Mouse (Mus musculus): ENCODE results near the gene Gm28042. TPM values are rescaled to one million over a fixed set of nuclear protein-coding genes. Genes with fewer than 3 reads are reported as not detected.

The Gm28042 gene
- polyA plus RNA-seq, 1 experiment = 2.8 TPM

- Histone ChIP-seq H3K4me3 (ENCODE audit: low read depth, low read length) (no peak overlapping the region), H3K4me1 (ENCODE audit: control insufficient read depth, insufficient read depth, insufficient read length, low read length) (no peaks in the 10 kb centered on the region), H3K27ac (ENCODE audit: insufficient read depth, low read depth, low read length) (no peak overlapping the region), H3K36me3 (ENCODE audit: control insufficient read depth, insufficient read depth, low read length) (peaks cover 15% of the 10 kb centered on the region), H3K27me3 (ENCODE audit: control insufficient read depth, insufficient read depth, low read length) (no peaks in the 10 kb centered on the region)
- no peak for TF ChIP-seq POLR2A (IDR thresholded peaks at IDR 0.05; ENCODE audit: low read depth, low read length)
- TF ChIP-seq CTCF (IDR thresholded peaks at IDR 0.05; ENCODE audit: extremely low read depth, insufficient read length, insufficient replicate concordance, low read depth, low read length) = peak; percentile 51; the same call in 1 of the 2 replicates
- WGBS = 79% methylated on average over 8 of the region's 8 CpGs
These were observed 15.7 kb upstream of the Gm28042 start for GRCm38 (mm10) chr2:120011462-120012200.

GRCm38 (mm10) chr2:120012924-120013323 lies 14.4 kb upstream of the Gm28042 start:
- no peak for TF ChIP-seq CTCF (IDR thresholded peaks at IDR 0.05; ENCODE audit: extremely low read depth, insufficient read length, insufficient replicate concordance, low read depth, low read length)
- no peak for TF ChIP-seq POLR2A (IDR thresholded peaks at IDR 0.05; ENCODE audit: low read depth, low read length)
- Histone ChIP-seq H3K27ac (ENCODE audit: insufficient read depth, low read depth, low read length) (no peak overlapping the region), H3K27me3 (ENCODE audit: control insufficient read depth, insufficient read depth, low read length) (no peaks in the 10 kb centered on the region), H3K36me3 (ENCODE audit: control insufficient read depth, insufficient read depth, low read length) (peaks cover 23% of the 10 kb centered on the region), H3K4me3 (ENCODE audit: low read depth, low read length) (no peak overlapping the region), H3K4me1 (ENCODE audit: control insufficient read depth, insufficient read depth, insufficient read length, low read length) (no peaks in the 10 kb centered on the region)
- WGBS = 79% methylated on average over 13 of the region's 13 CpGs

GRCm38 (mm10) chr2:120013831-120014486 lies 13.3 kb upstream of the Gm28042 start:
- H3K36me3 ChIP-seq (ENCODE audit: control insufficient read depth, insufficient read depth, low read length) = peaks cover 25% of the 10 kb centered on the region
- 95% methylated on average over 2 of the region's 2 CpGs for WGBS
- TF ChIP-seq POLR2A (IDR thresholded peaks at IDR 0.05; ENCODE audit: low read depth, low read length) (no peak), CTCF (IDR thresholded peaks at IDR 0.05; ENCODE audit: extremely low read depth, insufficient read length, insufficient replicate concordance, low read depth, low read length) (no peak)
- no peak overlapping the region for H3K4me3 ChIP-seq (ENCODE audit: low read depth, low read length)
- H3K27me3 ChIP-seq (ENCODE audit: control insufficient read depth, insufficient read depth, low read length) = no peaks in the 10 kb centered on the region
- H3K4me1 ChIP-seq (ENCODE audit: control insufficient read depth, insufficient read depth, insufficient read length, low read length) = no peaks in the 10 kb centered on the region
- no peak overlapping the region for H3K27ac ChIP-seq (ENCODE audit: insufficient read depth, low read depth, low read length)

- H3K36me3 ChIP-seq (ENCODE audit: control insufficient read depth, insufficient read depth, low read length) = peaks cover 38% of the 10 kb centered on the region
- no peaks in the 10 kb centered on the region for H3K4me1 ChIP-seq (ENCODE audit: control insufficient read depth, insufficient read depth, insufficient read length, low read length)
- no peak overlapping the region for H3K27ac ChIP-seq (ENCODE audit: insufficient read depth, low read depth, low read length)
- no peak for TF ChIP-seq CTCF (IDR thresholded peaks at IDR 0.05; ENCODE audit: extremely low read depth, insufficient read length, insufficient replicate concordance, low read depth, low read length)
- TF ChIP-seq POLR2A (IDR thresholded peaks at IDR 0.05; ENCODE audit: low read depth, low read length) = no peak
- no peak overlapping the region for H3K4me3 ChIP-seq (ENCODE audit: low read depth, low read length)
- WGBS = 97% methylated on average over 4 of the region's 4 CpGs
- H3K27me3 ChIP-seq (ENCODE audit: control insufficient read depth, insufficient read depth, low read length) = no peaks in the 10 kb centered on the region
These were observed 11.4 kb upstream of the Gm28042 start for GRCm38 (mm10) chr2:120015882-120016281.

GRCm38 (mm10) chr2:120017599-120017998 lies 9.7 kb upstream of the Gm28042 start:
- Histone ChIP-seq H3K4me3 (ENCODE audit: low read depth, low read length) (no peak overlapping the region), H3K36me3 (ENCODE audit: control insufficient read depth, insufficient read depth, low read length) (peaks cover 54% of the 10 kb centered on the region)
- 87% methylated on average over 12 of the region's 12 CpGs for WGBS

GRCm38 (mm10) chr2:120024337-120024736 lies 3.0 kb upstream of the Gm28042 start:
- H3K4me3 ChIP-seq (ENCODE audit: low read depth, low read length) = no peak overlapping the region
- H3K27ac ChIP-seq (ENCODE audit: insufficient read depth, low read depth, low read length) = no peak overlapping the region
- WGBS = 90% methylated on average over 5 of the region's 5 CpGs
- TF ChIP-seq POLR2A (IDR thresholded peaks at IDR 0.05; ENCODE audit: low read depth, low read length) (no peak), CTCF (IDR thresholded peaks at IDR 0.05; ENCODE audit: extremely low read depth, insufficient read length, insufficient replicate concordance, low read depth, low read length) (no peak)
- peaks cover 43% of the 10 kb centered on the region for H3K36me3 ChIP-seq (ENCODE audit: control insufficient read depth, insufficient read depth, low read length)
- H3K27me3 ChIP-seq (ENCODE audit: control insufficient read depth, insufficient read depth, low read length) = no peaks in the 10 kb centered on the region
- peaks cover 9% of the 10 kb centered on the region; the same call in 1 of the 2 replicates for H3K4me1 ChIP-seq (ENCODE audit: control insufficient read depth, insufficient read depth, insufficient read length, low read length)

More at GRCm38 (mm10) chr2:120017599-120017998, 9.7 kb upstream of the Gm28042 start:
- no peak for TF ChIP-seq POLR2A (IDR thresholded peaks at IDR 0.05; ENCODE audit: low read depth, low read length)
- TF ChIP-seq CTCF (IDR thresholded peaks at IDR 0.05; ENCODE audit: extremely low read depth, insufficient read length, insufficient replicate concordance, low read depth, low read length) = no peak
- H3K4me1 ChIP-seq (ENCODE audit: control insufficient read depth, insufficient read depth, insufficient read length, low read length) = no peaks in the 10 kb centered on the region
- no peaks in the 10 kb centered on the region for H3K27me3 ChIP-seq (ENCODE audit: control insufficient read depth, insufficient read depth, low read length)
- H3K27ac ChIP-seq (ENCODE audit: insufficient read depth, low read depth, low read length) = no peak overlapping the region

- 26% methylated on average over 3 of the region's 3 CpGs for WGBS
- TF ChIP-seq POLR2A (IDR thresholded peaks at IDR 0.05; ENCODE audit: low read depth, low read length) (no peak), CTCF (IDR thresholded peaks at IDR 0.05; ENCODE audit: extremely low read depth, insufficient read length, insufficient replicate concordance, low read depth, low read length) (no peak)
- Histone ChIP-seq H3K4me3 (ENCODE audit: low read depth, low read length) (peak overlapping the region; percentile 69), H3K4me1 (ENCODE audit: control insufficient read depth, insufficient read depth, insufficient read length, low read length) (peaks cover 9% of the 10 kb centered on the region; the same call in 1 of the 2 replicates), H3K27ac (ENCODE audit: insufficient read depth, low read depth, low read length) (no peak overlapping the region; the same call in 1 of the 2 replicates), H3K36me3 (ENCODE audit: control insufficient read depth, insufficient read depth, low read length) (peaks cover 20% of the 10 kb centered on the region), H3K27me3 (ENCODE audit: control insufficient read depth, insufficient read depth, low read length) (no peaks in the 10 kb centered on the region)
These were observed 648 bp downstream of the Gm28042 start for GRCm38 (mm10) chr2:120027950-120028331.

All from small intestine, adult 2 months (tissue).